In genomic region chr4:24496116-24496952, GRCm38 (mm10) we compare ENCODE assay signal across 8 mouse cellular contexts. TPM values are rescaled to one million over a fixed set of nuclear protein-coding genes. Genes with fewer than 3 reads are reported as not detected.
DNase-seq lines count a peak whose midpoint lies in the region; ATAC-seq and TF ChIP-seq lines count a peak whose summit lies in the region.

Gene Mms22l, plus strand, starts transcription at chr4:24496451.

- peak within 1 kb of the TSS; percentile 97 for H3K9ac ChIP-seq in embryonic facial prominence, embryonic 13.5 days
- peak within 1 kb of the TSS; percentile 91 for H3K9ac ChIP-seq in limb, embryonic 12.5 days (replicated peaks)
- peak within 1 kb of the TSS; percentile 88 for H3K9ac ChIP-seq in midbrain, embryonic 15.5 days

- no peak for TF ChIP-seq CTCF in kidney, adult 2 months (conservative IDR thresholded peaks at IDR 0.05; ENCODE audit: insufficient read depth, insufficient read length, low read depth, low read length)
- TF ChIP-seq CTCF in spleen, adult 2 months (IDR thresholded peaks at IDR 0.05; ENCODE audit: extremely low read depth, insufficient read depth, insufficient read length, insufficient replicate concordance), result no peak

- peak within 1 kb of the TSS; percentile 98 for H3K27ac ChIP-seq in embryonic facial prominence, embryonic 13.5 days
- H3K27ac ChIP-seq in kidney, adult 2 months (ENCODE audit: insufficient read depth, low read depth, low read length), result peak within 1 kb of the TSS; percentile 90
- H3K27ac ChIP-seq in limb, embryonic 12.5 days, result peak within 1 kb of the TSS; percentile 99
- H3K27ac ChIP-seq in midbrain, embryonic 15.5 days, result peak within 1 kb of the TSS; percentile 93
- H3K27ac ChIP-seq in spleen, adult 2 months (ENCODE audit: insufficient read depth, low read length), result peak within 1 kb of the TSS; percentile 89

- under 1% methylated on average over 83 of the region's 83 CpGs for WGBS in embryonic facial prominence, embryonic 13.5 days
- under 1% methylated on average over 83 of the region's 83 CpGs for WGBS in kidney, adult 2 months
- WGBS in limb, embryonic 12.5 days, result under 1% methylated on average over 83 of the region's 83 CpGs
- under 1% methylated on average over 77 of the region's 83 CpGs for WGBS in midbrain, embryonic 15.5 days
- under 1% methylated on average over 83 of the region's 83 CpGs for WGBS in spleen, adult 2 months

- peak within 1 kb of the TSS; percentile 75 for H3K4me2 ChIP-seq in embryonic facial prominence, embryonic 13.5 days
- H3K4me2 ChIP-seq in limb, embryonic 12.5 days, result peak within 1 kb of the TSS; percentile 70
- H3K4me2 ChIP-seq in midbrain, embryonic 15.5 days, result peak within 1 kb of the TSS; percentile 73

- peaks cover 4% of the 10 kb centered on the region; the same call in 1 of the 2 replicates for H3K4me1 ChIP-seq in embryonic facial prominence, embryonic 13.5 days
- no peaks in the 10 kb centered on the region for H3K4me1 ChIP-seq in kidney, adult 2 months (ENCODE audit: control insufficient read depth, insufficient read depth, low read length)
- no peaks in the 10 kb centered on the region; the same call in 1 of the 2 replicates for H3K4me1 ChIP-seq in limb, embryonic 12.5 days (replicated peaks)
- peaks cover 11% of the 10 kb centered on the region for H3K4me1 ChIP-seq in midbrain, embryonic 15.5 days
- peaks cover 2% of the 10 kb centered on the region for H3K4me1 ChIP-seq in spleen, adult 2 months (ENCODE audit: control insufficient read depth, insufficient read depth, insufficient read length)

- no peaks in the 10 kb centered on the region for H3K9me3 ChIP-seq in embryonic facial prominence, embryonic 13.5 days
- no peaks in the 10 kb centered on the region for H3K9me3 ChIP-seq in limb, embryonic 12.5 days
- no peaks in the 10 kb centered on the region for H3K9me3 ChIP-seq in midbrain, embryonic 15.5 days

- peaks cover 4% of the 10 kb centered on the region; the same call in 1 of the 2 replicates for H3K36me3 ChIP-seq in embryonic facial prominence, embryonic 13.5 days
- H3K36me3 ChIP-seq in kidney, adult 2 months (ENCODE audit: control insufficient read depth, insufficient read depth, low read length), result no peaks in the 10 kb centered on the region
- peaks cover 13% of the 10 kb centered on the region for H3K36me3 ChIP-seq in limb, embryonic 12.5 days
- H3K36me3 ChIP-seq in midbrain, embryonic 15.5 days (replicated peaks), result no peaks in the 10 kb centered on the region
- H3K36me3 ChIP-seq in spleen, adult 2 months (ENCODE audit: control insufficient read depth, insufficient read depth, low read length), result no peaks in the 10 kb centered on the region

- ATAC-seq in embryonic facial prominence, embryonic 13.5 days (ENCODE audit: insufficient number of reproducible peaks, insufficient read depth, low FRiP score, low TSS enrichment, low read depth), result peak; percentile 96
- peak; percentile 99 for ATAC-seq in limb, embryonic 12.5 days (ENCODE audit: insufficient number of reproducible peaks, insufficient read depth, low FRiP score, low TSS enrichment, low read depth)
- ATAC-seq in midbrain, embryonic 15.5 days (replicated peaks), result peak; percentile 100

- DNase-seq in 3134 (ENCODE audit: extremely low read depth, insufficient read length, low spot score), result peak; percentile 97
- DNase-seq in adrenal gland, postnatal 36 days, result peak; percentile 96 to 98
- peak; percentile 93 to 95 for DNase-seq in heart, adult 18-20 months
- DNase-seq in kidney, adult 2 months, result peak; percentile 96
- DNase-seq in spleen, adult 2 months (ENCODE audit: low read depth in 1 of 2, low spot score in 2 of 2), result peak; percentile 73 to 88

- H3K27me3 ChIP-seq in embryonic facial prominence, embryonic 13.5 days, result no peaks in the 10 kb centered on the region
- no peaks in the 10 kb centered on the region for H3K27me3 ChIP-seq in kidney, adult 2 months (replicated peaks; ENCODE audit: control insufficient read depth, insufficient read depth, low read length)
- H3K27me3 ChIP-seq in limb, embryonic 12.5 days, result no peaks in the 10 kb centered on the region
- H3K27me3 ChIP-seq in midbrain, embryonic 15.5 days (replicated peaks), result no peaks in the 10 kb centered on the region
- H3K27me3 ChIP-seq in spleen, adult 2 months (ENCODE audit: control insufficient read depth, insufficient read depth, low read length), result no peaks in the 10 kb centered on the region

- H3K4me3 ChIP-seq in embryonic facial prominence, embryonic 13.5 days, result peak within 1 kb of the TSS; percentile 86
- H3K4me3 ChIP-seq in kidney, adult 2 months (ENCODE audit: insufficient read depth, low read depth, low read length), result peak within 1 kb of the TSS; percentile 82
- H3K4me3 ChIP-seq in limb, embryonic 12.5 days (replicated peaks), result peak within 1 kb of the TSS; percentile 85
- peak within 1 kb of the TSS; percentile 55 for H3K4me3 ChIP-seq in midbrain, embryonic 15.5 days
- H3K4me3 ChIP-seq in spleen, adult 2 months (ENCODE audit: extremely low read depth, insufficient read depth, insufficient read length), result peak within 1 kb of the TSS; percentile 71

- no peak for TF ChIP-seq POLR2A in kidney, adult 2 months (IDR thresholded peaks at IDR 0.05; ENCODE audit: low read depth, low read length)
- no peak; the same call in 1 of the 2 replicates for TF ChIP-seq POLR2A in spleen, adult 2 months (IDR thresholded peaks at IDR 0.05; ENCODE audit: low read depth, low read length)

RNA-seq across cellular contexts. Expression of gene Mms22l, which starts in this region (rescaled TPM):
- total RNA-seq in adrenal gland, postnatal 36 days (2021), result 1 to 10 TPM; 2.7 to 3.1 TPM
- 25.8 and 29.3 TPM in 2 replicates for polyA plus RNA-seq in embryonic facial prominence, embryonic 13.5 days (2015; fragmentation: Nextera tagmentation; extraction: Ambion mirVana)
- total RNA-seq in heart, adult 18-20 months (2021), result under 1 TPM; 0.15 to 0.77 TPM
- polyA plus RNA-seq in kidney, adult 2 months (2012; rRNA removed), result 0.92 and 1.1 TPM in 2 replicates
- polyA plus RNA-seq in limb, embryonic 12.5 days (2016; fragmentation: Nextera tagmentation; extraction: Ambion mirVana), result 39.0 and 40.1 TPM in 2 replicates
- 6.2 and 6.4 TPM in 2 replicates for polyA plus RNA-seq in midbrain, embryonic 15.5 days (2015; fragmentation: Nextera tagmentation; extraction: Ambion mirVana)
- polyA plus RNA-seq in spleen, adult 2 months (2012; rRNA removed), result 3.6 and 6.2 TPM in 2 replicates

Comparison
In these comparisons a context has a peak if more than half of its experiments do, and no peak if none do; other contexts are left out.
1. Peak in every context shown above with its lines: DNase-seq, ATAC-seq, H3K4me3 ChIP-seq and H3K27ac ChIP-seq.
2. Peak in DNase-seq in heart, adult 18-20 months; RNA of the gene not detected or under 1 TPM.